Mouse (Mus musculus): Measurements from ENCODE around the gene Smarcc1. TPM values are rescaled to one million over a fixed set of nuclear protein-coding genes. Genes with fewer than 3 reads are reported as not detected.

The Smarcc1 gene
- total and polyA plus RNA-seq, 3 experiments, result 30.4 to 97.0 (median 41.3) TPM

- Histone ChIP-seq H3K4me1 (ENCODE audit: control insufficient read depth in 1 of 2, insufficient read depth in 2 of 2) (peaks cover 24 to 53% of the 10 kb centered on the region in 2 experiments), H3K9me3 (replicated peaks; ENCODE audit: low read length) (no peaks in the 10 kb centered on the region), H3K9ac (ENCODE audit: insufficient read depth, low read depth) (no peak overlapping the region), H3K4me2 (ENCODE audit: insufficient read depth, low read depth, poor library complexity, severe bottlenecking) (no peak overlapping the region), H3K27ac (ENCODE audit: insufficient read depth, low read depth) (peak overlapping the region; percentile 21; the same call in 1 of the 2 replicates), H3K36me3 (replicated peaks in 1 of 2; ENCODE audit: control insufficient read depth in 1 of 2, insufficient read depth in 1 of 2, low read length in 1 of 2) (peaks cover 44 to 73% of the 10 kb centered on the region in 2 experiments), H3K4me3 (replicated peaks in 1 of 3; ENCODE audit: low read depth in 2 of 3, low read length in 2 of 3, poor library complexity in 1 of 3) (no peak overlapping the region), H3K79me2 (replicated peaks; ENCODE audit: control insufficient read depth, extremely low read depth, insufficient read depth, poor library complexity, severe bottlenecking) (0 out of 2 replicates have a peak, but pooled peaks cover 3% of the 10 kb centered on the region), H3K27me3 (replicated peaks) (no peaks in the 10 kb centered on the region)
- dilution Hi-C loops (cut with MboI; ENCODE audit: extremely low pct_ligation_motif_present, extremely low pct_unique_long_range_greater_than_20kb, low sequenced_read_pairs) (no loop called here), in situ Hi-C loops (cut with MboI; ENCODE audit: low pct_ligation_motif_present, low pct_unique_long_range_greater_than_20kb, low sequenced_read_pairs) (no loop called here)
- TF ChIP-seq ZMIZ1 (IDR thresholded peaks at IDR 0.05; ENCODE audit: low read depth, low read length) (no peak), BHLHE40 (IDR thresholded peaks at IDR 0.05; ENCODE audit: low read depth, low read length) (peak; percentile 72)
- peak; percentile 20 for DNase-seq (ENCODE audit: extremely low read depth)
These were observed 113.0 kb downstream of the Smarcc1 start for GRCm38 (mm10) chr9:110230395-110231071.

- Histone ChIP-seq H3K36me3 (replicated peaks in 1 of 2; ENCODE audit: control insufficient read depth in 1 of 2, insufficient read depth in 1 of 2, low read length in 1 of 2) (peaks cover 60 to 88% of the 10 kb centered on the region in 2 experiments), H3K4me3 (replicated peaks in 1 of 3; ENCODE audit: low read depth in 2 of 3, low read length in 2 of 3, poor library complexity in 1 of 3) (no peak overlapping the region)
- no peak for DNase-seq (ENCODE audit: extremely low read depth)
These were observed 117.5 kb downstream of the Smarcc1 start for GRCm38 (mm10) chr9:110234962-110235361.

GRCm38 (mm10) chr9:110243221-110243833 lies 125.8 kb downstream of the Smarcc1 start, which contains the start of gene Cspg5:
Gene Cspg5 (plus strand): TSS chr9:110243783.
- in situ Hi-C loops (cut with MboI; ENCODE audit: low pct_ligation_motif_present, low pct_unique_long_range_greater_than_20kb, low sequenced_read_pairs) (no loop called here), dilution Hi-C loops (cut with MboI; ENCODE audit: extremely low pct_ligation_motif_present, extremely low pct_unique_long_range_greater_than_20kb, low sequenced_read_pairs) (no loop called here)
- no peak within 1 kb of the TSS for H3K27ac ChIP-seq (ENCODE audit: insufficient read depth, low read depth)
- no peaks in the 10 kb centered on the region for H3K27me3 ChIP-seq (replicated peaks)
- H3K9me3 ChIP-seq (replicated peaks; ENCODE audit: low read length), result peaks cover 8% of the 10 kb centered on the region
- peaks cover 4 to 6% of the 10 kb centered on the region in 2 experiments; a peak in 3 of 4 replicates for H3K4me1 ChIP-seq (ENCODE audit: control insufficient read depth in 1 of 2, insufficient read depth in 2 of 2)
- H3K9ac ChIP-seq (ENCODE audit: insufficient read depth, low read depth), result no peak within 1 kb of the TSS
- H3K36me3 ChIP-seq (replicated peaks in 1 of 2; ENCODE audit: control insufficient read depth in 1 of 2, insufficient read depth in 1 of 2, low read length in 1 of 2), result peaks cover 24 to 75% of the 10 kb centered on the region in 2 experiments
- no peak for DNase-seq (ENCODE audit: extremely low read depth)
- no peak within 1 kb of the TSS for H3K4me2 ChIP-seq (ENCODE audit: insufficient read depth, low read depth, poor library complexity, severe bottlenecking)
- no peak within 1 kb of the TSS for H3K4me3 ChIP-seq (replicated peaks in 1 of 3; ENCODE audit: low read depth in 2 of 3, low read length in 2 of 3, poor library complexity in 1 of 3)
- no peaks in the 10 kb centered on the region for H3K79me2 ChIP-seq (replicated peaks; ENCODE audit: control insufficient read depth, extremely low read depth, insufficient read depth, poor library complexity, severe bottlenecking)
- TF ChIP-seq TBP (conservative IDR thresholded peaks at IDR 0.05; ENCODE audit: low read depth, low read length), result no peak
- TF ChIP-seq CHD1 (IDR thresholded peaks at IDR 0.05; ENCODE audit: low read depth, low read length), result no peak
- no peak for TF ChIP-seq E2F4 (IDR thresholded peaks at IDR 0.05; ENCODE audit: insufficient replicate concordance, low read depth, low read length)
- no peak for TF ChIP-seq USF2 (conservative IDR thresholded peaks at IDR 0.05; ENCODE audit: low read depth, low read length)
- no peak for TF ChIP-seq MAX (IDR thresholded peaks at IDR 0.05; ENCODE audit: low read length)
- no peak for TF ChIP-seq MAZ (IDR thresholded peaks at IDR 0.05; ENCODE audit: low read depth, low read length)
- no peak for TF ChIP-seq CTCF (conservative IDR thresholded peaks at IDR 0.05 in 1 of 2, IDR thresholded peaks at IDR 0.05 in 1 of 2; ENCODE audit: low read depth in 2 of 2, low read length in 2 of 2)
- no peak for TF ChIP-seq RAD21 (IDR thresholded peaks at IDR 0.05; ENCODE audit: low read depth, low read length)
- TF ChIP-seq PAX5 (IDR thresholded peaks at IDR 0.05; ENCODE audit: low read length), result no peak
- no peak for TF ChIP-seq ZNF384 (IDR thresholded peaks at IDR 0.05; ENCODE audit: low read depth, low read length)
- no peak for TF ChIP-seq IRF4 (IDR thresholded peaks at IDR 0.05; ENCODE audit: low read depth, low read length)
- no peak for TF ChIP-seq ZC3H11A (IDR thresholded peaks at IDR 0.05; ENCODE audit: low read depth, low read length)
- TF ChIP-seq BHLHE40 (IDR thresholded peaks at IDR 0.05; ENCODE audit: low read depth, low read length), result no peak

More at GRCm38 (mm10) chr9:110234962-110235361, 117.5 kb downstream of the Smarcc1 start:
- Histone ChIP-seq H3K9me3 (replicated peaks; ENCODE audit: low read length) (no peaks in the 10 kb centered on the region), H3K27ac (ENCODE audit: insufficient read depth, low read depth) (no peak overlapping the region), H3K4me2 (ENCODE audit: insufficient read depth, low read depth, poor library complexity, severe bottlenecking) (no peak overlapping the region), H3K4me1 (ENCODE audit: control insufficient read depth in 1 of 2, insufficient read depth in 2 of 2) (peaks cover 8 to 22% of the 10 kb centered on the region in 2 experiments), H3K79me2 (replicated peaks; ENCODE audit: control insufficient read depth, extremely low read depth, insufficient read depth, poor library complexity, severe bottlenecking) (0 out of 2 replicates have a peak, but pooled peaks cover 3% of the 10 kb centered on the region), H3K27me3 (replicated peaks) (no peaks in the 10 kb centered on the region), H3K9ac (ENCODE audit: insufficient read depth, low read depth) (no peak overlapping the region)
- in situ Hi-C loops (cut with MboI; ENCODE audit: low pct_ligation_motif_present, low pct_unique_long_range_greater_than_20kb, low sequenced_read_pairs) (no loop called here), dilution Hi-C loops (cut with MboI; ENCODE audit: extremely low pct_ligation_motif_present, extremely low pct_unique_long_range_greater_than_20kb, low sequenced_read_pairs) (no loop called here)
- TF ChIP-seq MXI1 (IDR thresholded peaks at IDR 0.05; ENCODE audit: low read depth, low read length), result no peak
- TF ChIP-seq POLR2AphosphoS2 (IDR thresholded peaks at IDR 0.05; ENCODE audit: low read depth, low read length), result no peak
- TF ChIP-seq MEF2A (IDR thresholded peaks at IDR 0.05; ENCODE audit: borderline replicate concordance, low read depth, low read length), result no peak
- TF ChIP-seq USF1 (IDR thresholded peaks at IDR 0.05; ENCODE audit: low read depth, low read length), result no peak
- no peak for TF ChIP-seq PAX5 (IDR thresholded peaks at IDR 0.05; ENCODE audit: low read length)
- no peak for TF ChIP-seq ZC3H11A (IDR thresholded peaks at IDR 0.05; ENCODE audit: low read depth, low read length)
- no peak for TF ChIP-seq MAX (IDR thresholded peaks at IDR 0.05; ENCODE audit: low read length)
- no peak for TF ChIP-seq TBP (conservative IDR thresholded peaks at IDR 0.05; ENCODE audit: low read depth, low read length)
- TF ChIP-seq RCOR1 (conservative IDR thresholded peaks at IDR 0.05; ENCODE audit: low read depth, low read length), result no peak
- no peak for TF ChIP-seq HCFC1 (IDR thresholded peaks at IDR 0.05; ENCODE audit: low read depth, low read length)
- no peak for TF ChIP-seq JUN (IDR thresholded peaks at IDR 0.05; ENCODE audit: insufficient read depth, low read depth, low read length)
- no peak for TF ChIP-seq POLR2A (IDR thresholded peaks at IDR 0.05; ENCODE audit: low read depth, low read length)
- TF ChIP-seq MYC (IDR thresholded peaks at IDR 0.05; ENCODE audit: low read depth, low read length), result no peak
- no peak for TF ChIP-seq CHD2 (IDR thresholded peaks at IDR 0.05; ENCODE audit: low read length)
- no peak for TF ChIP-seq NRF1 (IDR thresholded peaks at IDR 0.05; ENCODE audit: low read depth, low read length)
- no peak for TF ChIP-seq CTCF (conservative IDR thresholded peaks at IDR 0.05 in 1 of 2, IDR thresholded peaks at IDR 0.05 in 1 of 2; ENCODE audit: low read depth in 2 of 2, low read length in 2 of 2)
- TF ChIP-seq UBTF (IDR thresholded peaks at IDR 0.05; ENCODE audit: low read depth, low read length), result no peak
- no peak for TF ChIP-seq ZKSCAN1 (IDR thresholded peaks at IDR 0.05; ENCODE audit: borderline replicate concordance, low read depth, low read length)
- TF ChIP-seq ZNF384 (IDR thresholded peaks at IDR 0.05; ENCODE audit: low read depth, low read length), result no peak
- no peak for TF ChIP-seq IRF4 (IDR thresholded peaks at IDR 0.05; ENCODE audit: low read depth, low read length)
